Mouse (Mus musculus) small intestine, adult 2 months (tissue): Measurements from ENCODE around the gene Il17f.

Experiments used
- CTCF ChIP-seq: fragments of 200-500 bp; IDR thresholded peaks from 2 replicates; pipeline ENCODE4 v1.5.1; 2012; ENCODE audit warnings: low read depth, mild to moderate bottlenecking, control low read depth, inconsistent platforms, low read length, moderate library complexity, mixed read lengths; ENCODE audit not compliant: insufficient replicate concordance, insufficient read length; ENCODE audit errors: extremely low read depth
- POLR2A ChIP-seq: fragments of 200-500 bp; IDR thresholded peaks from 2 replicates; pipeline ENCODE4 v1.6.1; 2012; ENCODE audit warnings: low read depth, mild to moderate bottlenecking, control low read depth, inconsistent platforms, low read length, moderate library complexity

DNA sequence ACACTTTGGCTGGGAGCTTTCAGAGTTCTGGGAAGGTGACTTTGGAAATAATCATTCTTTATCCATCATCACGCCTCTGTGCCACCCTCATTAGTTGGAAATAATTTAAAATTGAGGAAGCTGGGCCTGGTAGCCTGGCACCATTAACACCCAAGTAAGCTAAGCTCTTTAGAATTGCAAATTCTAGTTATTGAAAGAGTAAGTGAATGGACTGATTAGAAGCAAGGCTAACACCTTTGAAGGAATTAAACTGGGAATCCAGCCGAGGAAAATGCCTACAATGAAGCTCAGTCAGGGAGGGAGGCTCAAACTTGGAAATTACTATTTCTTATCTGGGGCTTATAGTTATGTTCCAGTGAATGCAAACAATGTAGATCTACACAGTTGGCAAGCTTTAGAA lies 33.5 kb upstream of the Il17f start:
- no peak for TF ChIP-seq POLR2A
- no peak for TF ChIP-seq CTCF
